Mouse (Mus musculus) embryo, embryonic 11.5 days (tissue): ENCODE data around the gene Ppp1r1b.

Experiments
- DNase-seq: peaks from one replicate; pipeline ENCODE4 v3.0.0-alpha.2; 2012; ENCODE audit warnings: low read depth, low spot score

Gene Ppp1r1b

GRCm38 (mm10) chr11:98328371-98329069 is 19.7 kb upstream of the Ppp1r1b start:
- DNase-seq: no peak

GRCm38 (mm10) chr11:98329081-98329959 is 18.9 kb upstream of the Ppp1r1b start, which contains the start of gene Neurod2:
Gene Neurod2, minus strand, starts transcription at chr11:98329648.
- no peak for DNase-seq

- DNase-seq: no peak
Measured at GRCm38 (mm10) chr11:98329960-98330744, 18.1 kb upstream of the Ppp1r1b start.

- DNase-seq: no peak
Measured at GRCm38 (mm10) chr11:98330745-98331204, 17.4 kb upstream of the Ppp1r1b start.

- no peak for DNase-seq
Measured at GRCm38 (mm10) chr11:98331401-98331800, 16.8 kb upstream of the Ppp1r1b start.

- no peak for DNase-seq
Measured at GRCm38 (mm10) chr11:98332186-98332585, 16.0 kb upstream of the Ppp1r1b start.

- DNase-seq: no peak
Measured at GRCm38 (mm10) chr11:98332841-98333240, 15.4 kb upstream of the Ppp1r1b start.

- DNase-seq: no peak
Measured at GRCm38 (mm10) chr11:98333263-98333696, 14.9 kb upstream of the Ppp1r1b start.

GRCm38 (mm10) chr11:98333981-98334741 is 14.0 kb upstream of the Ppp1r1b start:
- DNase-seq: no peak

GRCm38 (mm10) chr11:98335250-98335649 is 13.0 kb upstream of the Ppp1r1b start:
- DNase-seq: no peak

- no peak for DNase-seq
Measured at GRCm38 (mm10) chr11:98336245-98337107, 11.7 kb upstream of the Ppp1r1b start.

GRCm38 (mm10) chr11:98338507-98338961 is 9.7 kb upstream of the Ppp1r1b start:
- DNase-seq: no peak

- no peak for DNase-seq
Measured at GRCm38 (mm10) chr11:98339071-98339501, 9.1 kb upstream of the Ppp1r1b start.

GRCm38 (mm10) chr11:98339679-98340287 is 8.4 kb upstream of the Ppp1r1b start:
- DNase-seq: no peak

GRCm38 (mm10) chr11:98340597-98340996 is 7.6 kb upstream of the Ppp1r1b start:
- DNase-seq: no peak

- no peak for DNase-seq
Measured at GRCm38 (mm10) chr11:98341174-98341573, 7.0 kb upstream of the Ppp1r1b start.

- peak; percentile 78 for DNase-seq
Measured at GRCm38 (mm10) chr11:98342000-98342945, 5.9 kb upstream of the Ppp1r1b start.

GRCm38 (mm10) chr11:98345253-98345652 is 3.0 kb upstream of the Ppp1r1b start:
- no peak for DNase-seq
